Mouse (Mus musculus) forebrain, embryonic 15.5 days (tissue): ENCODE data around the gene Trpv6. TPM values are rescaled to one million over a fixed set of nuclear protein-coding genes. Genes with fewer than 3 reads are reported as not detected.

Source experiments
- ATAC-seq: fragments of 200-750 bp; cut with Nextera tagmentation; replicated peaks from 2 replicates; pipeline ENCODE4 v1.8.0; 2017; ENCODE audit warnings: mild to moderate bottlenecking, moderate TSS enrichment, moderate library complexity
- H3K27ac ChIP-seq: fragments of 300-500 bp; sonication (generic); replicated peaks from 2 replicates; pipeline ENCODE4 v1.5.1; 2015; ENCODE audit warnings: mild to moderate bottlenecking, inconsistent platforms
- H3K27me3 ChIP-seq: fragments of 300-500 bp; sonication (generic); 2 replicates; pipeline ENCODE4 v1.6.1; 2015; ENCODE audit warnings: inconsistent platforms
- H3K36me3 ChIP-seq: fragments of 300-500 bp; sonication (generic); 2 replicates; pipeline ENCODE4 v1.6.1; 2015; ENCODE audit warnings: mild to moderate bottlenecking, inconsistent platforms
- H3K4me1 ChIP-seq: fragments of 300-500 bp; sonication (generic); 2 replicates; pipeline ENCODE4 v1.6.1; 2015; ENCODE audit warnings: inconsistent platforms
- H3K4me2 ChIP-seq: fragments of 300-500 bp; sonication (generic); replicated peaks from 2 replicates; pipeline ENCODE4 v1.6.1; 2015; ENCODE audit warnings: mild to moderate bottlenecking, inconsistent platforms
- H3K4me3 ChIP-seq: fragments of 300-500 bp; sonication (generic); 2 replicates; pipeline ENCODE4 v1.5.1; 2015; ENCODE audit warnings: mild to moderate bottlenecking, inconsistent platforms
- H3K9ac ChIP-seq: fragments of 300-500 bp; sonication (generic); replicated peaks from 2 replicates; pipeline ENCODE4 v1.6.1; 2015; ENCODE audit warnings: mild to moderate bottlenecking, inconsistent platforms
- H3K9me3 ChIP-seq: fragments of 300-500 bp; sonication (generic); 2 replicates; pipeline ENCODE4 v1.6.1; 2016; ENCODE audit warnings: inconsistent platforms
- WGBS: fragments of 180-500 bp; shearing (Covaris S2); methylation state at CpG from one replicate; pipeline ENCODE4 v1.1.7; 2015; ENCODE audit warnings: mixed read lengths; 5-methylcytosine and 5-hydroxymethylcytosine counted together
- polyA plus RNA-seq: library from polyadenylated mRNA; unstranded; fragments of >200 nt; fragmentation: Nextera tagmentation; extraction: Ambion mirVana; gene quantifications from 2 replicates; pipeline ENCODE4 v1.2.1, GENCODE M21; 2015

Gene Trpv6
- polyA plus RNA-seq, 1 experiment from 2014 or later: 0.46 TPM

DNA sequence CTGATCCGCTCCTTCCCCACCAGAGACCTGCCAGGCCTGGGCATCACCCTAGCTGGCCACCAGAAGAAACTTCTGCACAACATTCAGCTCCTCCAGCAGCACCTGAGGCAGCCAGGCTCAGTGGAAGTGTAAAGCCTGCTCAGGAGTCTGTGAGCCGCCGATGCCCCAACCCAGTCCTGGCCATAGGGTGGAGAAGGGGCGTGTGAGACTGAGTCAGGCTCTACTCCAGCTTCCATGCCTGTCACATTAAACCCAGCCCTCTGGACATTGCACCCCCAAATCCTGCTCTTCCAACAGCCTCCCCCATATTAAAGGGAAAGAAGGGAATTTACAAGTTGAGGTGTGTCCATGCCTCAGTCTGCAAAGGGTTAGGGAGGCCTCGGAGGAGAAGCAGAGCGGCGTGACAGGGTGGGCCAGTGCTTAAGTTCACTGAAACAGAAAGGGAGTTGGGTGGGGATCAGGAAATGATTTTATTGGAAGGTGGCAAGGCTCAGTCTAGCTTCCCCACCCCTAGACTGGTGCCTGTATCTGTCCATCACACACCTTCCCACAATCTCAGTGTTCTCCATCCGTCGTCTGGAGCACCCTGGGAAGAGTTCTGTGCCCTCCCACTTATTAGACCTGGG is 15.9 kb downstream of the Trpv6 start:
- Histone ChIP-seq H3K27ac (no peak overlapping the region), H3K9ac (no peak overlapping the region), H3K9me3 (no peaks in the 10 kb centered on the region), H3K27me3 (no peaks in the 10 kb centered on the region), H3K4me2 (no peak overlapping the region), H3K4me3 (no peak overlapping the region), H3K36me3 (peaks cover 9% of the 10 kb centered on the region; the same call in 1 of the 2 replicates), H3K4me1 (no peaks in the 10 kb centered on the region)
- 95% methylated on average over 9 of the region's 9 CpGs for WGBS
- ATAC-seq: no peak

DNA sequence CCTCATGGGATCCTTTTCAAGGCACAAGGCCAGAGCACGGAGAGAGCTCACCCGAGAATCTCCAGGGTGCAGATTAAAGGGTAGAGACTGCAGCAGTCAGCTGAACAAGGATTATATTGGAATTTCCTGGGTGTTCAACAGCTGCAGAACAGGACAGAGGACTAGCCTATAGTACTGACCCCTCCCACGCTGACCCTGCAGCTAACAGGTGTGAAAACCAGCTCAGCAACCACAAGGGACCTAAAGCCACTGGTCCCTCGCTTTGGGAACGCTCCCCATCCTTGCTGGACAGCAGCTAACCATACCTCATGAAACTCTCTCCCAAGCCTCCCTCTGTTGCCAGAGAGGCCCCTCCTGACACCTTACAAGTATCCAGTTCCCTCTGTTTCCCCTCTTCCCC is 28.6 kb downstream of the Trpv6 start:
- H3K4me1 ChIP-seq: peaks cover 27% of the 10 kb centered on the region
- WGBS: 59% methylated on average over 5 of the region's 5 CpGs
- no peak overlapping the region for H3K27ac ChIP-seq
- no peaks in the 10 kb centered on the region for H3K36me3 ChIP-seq
- H3K4me2 ChIP-seq: 0 out of 2 replicates have a peak overlapping the region, but pooled peaks have one; percentile 81
- H3K27me3 ChIP-seq: no peaks in the 10 kb centered on the region
- no peaks in the 10 kb centered on the region for H3K9me3 ChIP-seq
- ATAC-seq: no peak
- no peak overlapping the region for H3K9ac ChIP-seq
- no peak overlapping the region for H3K4me3 ChIP-seq

DNA sequence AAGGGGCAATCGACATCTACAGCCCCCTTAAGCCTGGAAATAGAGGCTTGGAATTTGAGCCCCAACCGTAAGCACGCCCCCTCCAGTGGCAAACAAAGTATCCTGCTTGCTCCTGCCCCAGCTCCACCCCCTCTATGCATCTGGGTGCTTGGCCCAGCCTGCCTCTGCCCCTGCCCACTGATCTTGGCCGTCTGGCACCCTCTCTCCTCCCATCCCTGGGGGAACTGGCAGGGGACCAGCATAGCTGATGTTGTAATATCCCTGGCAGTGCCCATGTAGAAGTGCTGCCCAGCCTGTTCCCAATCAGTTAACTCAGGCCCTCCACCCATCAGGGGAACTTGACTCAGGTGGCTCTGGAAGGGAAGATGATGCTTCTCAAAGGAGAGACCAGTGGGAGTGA is 30.0 kb downstream of the Trpv6 start:
- Histone ChIP-seq H3K9me3 (no peaks in the 10 kb centered on the region), H3K4me3 (peak overlapping the region; percentile 76), H3K27ac (peak overlapping the region; percentile 93), H3K9ac (peak overlapping the region; percentile 83), H3K36me3 (no peaks in the 10 kb centered on the region), H3K4me2 (peak overlapping the region; percentile 81), H3K27me3 (no peaks in the 10 kb centered on the region), H3K4me1 (peaks cover 27% of the 10 kb centered on the region)
- 7% methylated on average over 4 of the region's 4 CpGs for WGBS
- peak; percentile 34 for ATAC-seq

DNA sequence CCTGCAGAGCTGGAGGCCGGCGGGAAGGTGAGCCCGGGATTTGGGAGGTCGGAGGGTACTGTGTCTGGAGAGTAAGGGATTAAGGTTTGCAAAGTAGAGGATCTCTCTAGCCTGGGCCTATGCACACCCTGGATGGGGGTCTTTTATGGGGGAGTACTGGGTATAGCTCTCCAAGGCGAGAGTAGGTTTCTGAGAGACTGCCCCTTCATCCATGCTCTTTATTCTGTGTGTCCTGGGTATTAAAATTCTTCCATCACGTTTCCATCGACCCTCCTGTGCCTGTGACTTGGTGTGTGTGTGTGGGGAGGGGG is 30.5 kb downstream of the Trpv6 start:
- Histone ChIP-seq H3K4me3 (peak overlapping the region; percentile 76), H3K9me3 (no peaks in the 10 kb centered on the region), H3K27ac (peak overlapping the region; percentile 93), H3K9ac (peak overlapping the region; percentile 83), H3K27me3 (no peaks in the 10 kb centered on the region), H3K4me1 (peaks cover 27% of the 10 kb centered on the region), H3K36me3 (no peaks in the 10 kb centered on the region), H3K4me2 (peak overlapping the region; percentile 81)
- ATAC-seq: peak; percentile 57
- 2% methylated on average over 7 of the region's 7 CpGs for WGBS

DNA sequence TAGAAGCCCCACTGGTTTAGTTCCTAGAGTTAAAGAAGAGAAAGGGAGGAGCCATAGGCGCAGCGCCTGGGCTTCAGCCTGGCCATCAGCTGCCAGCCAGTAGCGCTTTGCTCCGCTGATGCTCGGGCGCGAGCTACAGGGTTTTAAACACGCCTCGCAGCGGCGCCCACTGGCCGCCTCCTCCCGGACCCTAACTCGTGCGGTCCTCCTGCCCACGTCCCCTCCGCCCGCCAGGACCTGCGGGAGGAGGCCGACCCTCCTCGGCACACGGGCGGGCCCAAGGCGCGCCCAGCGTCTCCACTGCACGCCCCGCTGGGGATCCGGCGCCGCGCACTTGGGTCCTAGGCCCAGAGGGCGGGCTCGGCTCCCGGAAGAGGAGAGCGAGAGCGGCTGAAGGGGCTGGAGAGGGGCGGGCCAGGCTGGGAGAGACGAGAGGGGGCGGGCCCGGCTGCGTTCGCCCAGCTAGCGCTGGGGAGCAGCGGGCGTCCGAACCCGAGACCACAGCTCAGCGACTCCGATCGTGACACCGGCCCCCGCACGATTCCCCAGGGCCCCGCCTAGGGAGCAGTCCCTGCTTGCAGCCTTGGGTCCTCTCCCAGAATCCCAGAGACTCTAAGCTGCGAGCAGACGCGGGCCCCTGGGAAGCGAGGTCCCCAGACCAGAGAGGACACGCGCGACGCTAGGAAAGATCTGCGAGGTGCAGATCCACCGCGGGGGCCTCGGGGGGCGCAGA is 31.0 kb downstream of the Trpv6 start, which contains the start of gene Ephb6:
Gene Ephb6, plus strand, starts transcription at position 422 of the 733 bp plus-strand sequence.
- H3K9ac ChIP-seq: peak within 1 kb of the TSS; percentile 83
- no peaks in the 10 kb centered on the region for H3K9me3 ChIP-seq
- WGBS: under 1% methylated on average over 68 of the region's 68 CpGs
- H3K4me3 ChIP-seq: peak within 1 kb of the TSS; percentile 76
- H3K36me3 ChIP-seq: no peaks in the 10 kb centered on the region
- peaks cover 27% of the 10 kb centered on the region for H3K4me1 ChIP-seq
- peak within 1 kb of the TSS; percentile 93 for H3K27ac ChIP-seq
- ATAC-seq: peak; percentile 94
- H3K27me3 ChIP-seq: no peaks in the 10 kb centered on the region
- H3K4me2 ChIP-seq: peak within 1 kb of the TSS; percentile 81

DNA sequence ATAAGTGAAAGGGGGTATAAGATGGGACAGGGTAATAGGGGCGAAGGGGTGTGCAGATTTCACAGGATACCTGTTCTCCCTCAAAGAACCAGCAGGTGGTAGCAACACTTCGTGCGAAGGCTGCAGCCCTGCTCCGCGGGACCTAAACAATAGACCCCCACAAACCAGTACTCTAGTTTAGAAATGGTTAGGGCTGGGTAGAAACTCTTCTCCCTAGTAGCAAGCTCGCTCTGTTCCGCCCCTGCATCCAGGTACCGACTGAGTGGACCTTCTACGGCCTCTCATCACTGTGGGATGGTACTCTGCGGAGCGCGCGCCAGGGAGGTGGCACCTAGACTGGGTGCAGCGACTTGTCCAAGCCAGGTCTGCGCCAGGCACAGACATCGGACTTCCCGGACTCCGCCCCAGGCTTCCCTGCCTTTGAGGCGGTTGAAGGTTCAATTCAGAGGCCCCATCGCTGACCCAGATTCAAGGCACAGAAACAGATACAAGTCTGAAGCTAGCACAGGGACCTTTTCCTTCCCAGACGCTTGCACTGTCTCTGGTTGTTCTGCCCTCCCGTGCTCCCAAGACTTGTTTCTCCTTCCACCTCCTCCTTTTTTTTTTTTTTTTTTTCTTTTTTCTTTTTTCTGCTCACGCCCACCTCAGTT is 31.7 kb downstream of the Trpv6 start:
- H3K4me1 ChIP-seq: peaks cover 27% of the 10 kb centered on the region
- peak overlapping the region; percentile 93 for H3K27ac ChIP-seq
- H3K9ac ChIP-seq: peak overlapping the region; percentile 83
- H3K4me3 ChIP-seq: peak overlapping the region; percentile 76
- H3K9me3 ChIP-seq: no peaks in the 10 kb centered on the region
- H3K36me3 ChIP-seq: no peaks in the 10 kb centered on the region
- no peaks in the 10 kb centered on the region for H3K27me3 ChIP-seq
- H3K4me2 ChIP-seq: peak overlapping the region; percentile 81
- ATAC-seq: peak; percentile 72
- WGBS: under 1% methylated on average over 23 of the region's 23 CpGs

DNA sequence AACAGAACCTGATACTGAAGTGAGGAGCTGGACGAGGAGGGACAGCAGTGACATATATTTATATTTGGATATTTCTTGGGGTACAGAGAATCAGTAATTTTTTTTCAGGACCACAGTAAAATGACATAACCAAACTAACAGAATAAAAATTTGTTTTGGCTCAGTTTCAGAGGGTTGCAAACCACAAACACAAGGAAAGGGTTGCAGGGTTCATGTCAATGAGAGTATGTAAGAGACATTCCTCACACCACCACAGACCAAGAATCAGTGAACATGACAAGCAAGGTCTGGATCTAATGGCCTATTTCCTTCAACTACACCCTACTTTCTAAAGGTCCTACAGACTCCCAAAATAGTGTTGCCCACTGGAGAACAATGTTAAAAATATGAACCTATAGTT is 54.0 kb downstream of the Trpv6 start:
- H3K4me2 ChIP-seq: no peak overlapping the region
- no peak overlapping the region for H3K9ac ChIP-seq
- H3K36me3 ChIP-seq: no peaks in the 10 kb centered on the region
- 88% methylated on average over 1 of the region's 1 CpGs for WGBS
- peaks cover 4% of the 10 kb centered on the region; the same call in 1 of the 2 replicates for H3K4me1 ChIP-seq
- H3K9me3 ChIP-seq: no peaks in the 10 kb centered on the region
- no peaks in the 10 kb centered on the region for H3K27me3 ChIP-seq
- ATAC-seq: no peak
- H3K27ac ChIP-seq: no peak overlapping the region
- no peak overlapping the region for H3K4me3 ChIP-seq

DNA sequence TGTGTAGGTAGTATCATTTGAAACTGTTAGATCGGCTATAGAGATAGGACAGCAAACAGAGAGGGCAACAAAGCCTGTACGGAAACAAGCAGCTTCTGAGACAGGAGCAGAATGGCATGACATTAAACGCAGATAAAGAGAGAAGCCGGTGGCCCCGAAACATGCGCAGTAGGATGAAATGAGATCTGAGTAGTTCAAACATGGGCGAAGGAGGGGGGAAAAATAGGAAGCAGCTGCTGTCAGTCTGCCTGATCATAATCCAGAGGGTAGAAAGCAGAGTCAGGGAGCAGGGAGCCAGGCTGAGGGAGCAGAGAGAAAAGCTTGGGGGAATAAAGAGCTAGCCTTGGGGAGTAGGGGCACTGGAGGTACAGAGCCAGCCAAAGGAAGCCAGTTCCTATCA is 54.9 kb downstream of the Trpv6 start:
- H3K4me3 ChIP-seq: no peak overlapping the region
- WGBS: 73% methylated on average over 7 of the region's 7 CpGs
- no peak for ATAC-seq
- no peaks in the 10 kb centered on the region for H3K9me3 ChIP-seq
- no peak overlapping the region for H3K4me2 ChIP-seq
- H3K36me3 ChIP-seq: no peaks in the 10 kb centered on the region
- no peak overlapping the region for H3K9ac ChIP-seq
- no peak overlapping the region for H3K27ac ChIP-seq
- H3K27me3 ChIP-seq: no peaks in the 10 kb centered on the region
- peaks cover 8% of the 10 kb centered on the region; the same call in 1 of the 2 replicates for H3K4me1 ChIP-seq

DNA sequence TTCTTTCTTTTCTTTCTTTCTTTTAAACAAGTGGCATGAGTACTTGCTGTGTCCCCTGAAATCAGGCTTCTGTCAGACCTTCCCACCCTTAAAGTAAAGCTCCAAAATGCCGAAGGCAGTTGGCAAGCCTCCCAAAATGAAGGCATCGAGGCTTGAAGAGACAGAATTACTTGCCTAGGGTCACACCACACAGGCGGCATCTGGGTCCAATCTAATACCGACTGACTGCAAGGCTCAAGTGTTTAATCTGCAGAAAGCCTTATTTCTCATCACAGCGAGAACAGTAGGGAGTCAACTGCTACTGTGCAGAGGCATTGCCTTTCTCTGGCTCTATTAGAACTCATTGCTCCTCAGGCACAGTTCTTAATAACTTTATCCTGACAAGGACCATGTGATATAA is 58.9 kb downstream of the Trpv6 start:
- 18% methylated on average over 5 of the region's 5 CpGs for WGBS
- H3K4me2 ChIP-seq: no peak overlapping the region
- no peak overlapping the region for H3K27ac ChIP-seq
- H3K4me3 ChIP-seq: no peak overlapping the region
- peaks cover 11% of the 10 kb centered on the region for H3K4me1 ChIP-seq
- H3K9me3 ChIP-seq: no peaks in the 10 kb centered on the region
- no peaks in the 10 kb centered on the region for H3K36me3 ChIP-seq
- ATAC-seq: peak; percentile 41; the same call in 1 of the 2 replicates
- no peaks in the 10 kb centered on the region for H3K27me3 ChIP-seq
- no peak overlapping the region for H3K9ac ChIP-seq

DNA sequence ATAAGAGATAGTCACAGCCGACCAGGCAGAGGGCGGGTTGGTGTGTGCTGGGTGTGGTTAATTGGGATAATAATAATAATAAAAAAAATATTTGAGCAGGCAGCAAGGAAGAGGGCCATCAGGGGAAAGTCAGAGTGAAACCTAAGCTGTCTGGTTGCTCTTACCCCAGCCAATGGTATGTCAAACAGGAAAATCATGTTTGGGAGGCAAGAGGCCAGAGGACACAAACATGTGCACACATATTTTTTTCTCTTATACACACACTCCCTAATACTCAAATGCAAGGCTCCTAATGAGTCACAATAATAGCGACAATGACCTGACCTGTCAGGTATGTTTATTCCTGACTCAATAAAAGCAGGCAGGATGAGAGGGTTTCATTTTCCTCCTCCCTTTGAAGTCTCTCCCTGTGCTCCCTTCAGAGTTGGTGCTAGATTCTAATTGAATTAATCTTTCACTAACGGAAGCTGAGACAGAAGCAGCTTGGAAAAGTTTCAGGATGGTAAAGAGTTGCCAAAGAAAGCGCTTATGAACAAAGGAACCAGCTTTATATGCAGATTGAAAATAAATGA is 59.6 kb downstream of the Trpv6 start:
- no peak overlapping the region for H3K9ac ChIP-seq
- H3K9me3 ChIP-seq: no peaks in the 10 kb centered on the region
- H3K4me2 ChIP-seq: no peak overlapping the region
- H3K4me1 ChIP-seq: peaks cover 11% of the 10 kb centered on the region
- no peak overlapping the region for H3K27ac ChIP-seq
- H3K36me3 ChIP-seq: no peaks in the 10 kb centered on the region
- ATAC-seq: no peak; the same call in 1 of the 2 replicates
- H3K4me3 ChIP-seq: no peak overlapping the region
- no peaks in the 10 kb centered on the region for H3K27me3 ChIP-seq
- 49% methylated on average over 5 of the region's 5 CpGs for WGBS
